Mouse (Mus musculus): ENCODE results near the gene Kif6.

- TF ChIP-seq CTCF (conservative IDR thresholded peaks at IDR 0.05; ENCODE audit: low read length) (no peak), POU5F1 (IDR thresholded peaks at IDR 0.05; ENCODE audit: borderline replicate concordance, low read length) (no peak), NANOG (IDR thresholded peaks at IDR 0.05; ENCODE audit: borderline replicate concordance, low read length) (no peak)
These were observed 216.8 kb downstream of the Kif6 start for GRCm38 (mm10) chr17:49831745-49832144.

All from E14TG2a.4 (cell line).